Mouse (Mus musculus): Measurements from ENCODE around the gene Sobp.
A peak's percentile ranks its signal among the peaks of the same experiment; 100 is the strongest.

The Sobp gene

DNA sequence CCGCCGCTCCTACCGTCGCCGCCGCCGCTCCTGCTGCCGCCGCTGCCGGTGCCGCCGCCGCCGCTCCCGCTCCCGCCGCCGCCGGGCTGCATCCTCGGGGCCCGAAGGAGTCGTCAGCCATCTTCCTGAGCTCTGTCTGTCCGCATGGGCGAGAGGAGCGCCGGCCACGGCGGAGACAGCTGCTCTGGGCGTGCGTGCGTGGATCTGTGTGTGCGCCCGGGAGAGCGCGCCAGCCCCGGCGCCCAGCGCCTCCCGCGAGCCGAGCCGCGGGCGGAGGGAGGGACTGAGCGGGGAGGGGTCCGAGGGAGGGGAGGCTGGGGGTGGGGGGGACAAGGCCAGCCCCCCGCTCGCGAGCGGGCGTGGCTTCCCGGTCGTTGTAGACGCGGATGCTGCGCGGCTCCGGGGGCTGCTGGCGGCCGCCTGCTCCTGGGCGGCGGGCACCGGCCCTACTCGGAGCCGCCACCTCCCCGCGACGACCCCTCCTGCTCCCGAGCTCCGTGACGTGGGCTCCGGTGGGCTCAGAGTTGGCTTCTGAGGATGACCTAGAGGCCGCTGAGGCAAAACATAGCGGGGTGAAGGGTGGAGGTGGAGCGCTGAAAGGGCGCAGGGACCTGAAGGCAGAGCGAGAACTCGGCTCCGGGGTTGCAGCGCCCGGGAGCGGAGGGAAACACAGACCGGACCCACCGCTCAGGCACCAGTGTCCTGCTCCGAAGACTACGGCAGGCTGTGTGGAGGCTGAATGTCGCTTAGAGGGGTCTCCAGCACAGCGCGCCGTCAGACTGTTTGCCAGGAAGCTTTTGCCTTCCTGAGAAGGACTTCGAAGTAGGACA lies at the start of gene Sobp, which contains the start of gene 9030612E09Rik:
TSS of gene Sobp (minus strand) at position 205 of the 830 bp plus-strand sequence.
TSS of gene 9030612E09Rik (plus strand) at position 379 of the 830 bp plus-strand sequence.
- DNase-seq (ENCODE audit: low read depth in 2 of 2, low spot score in 2 of 2), result no peak

DNA sequence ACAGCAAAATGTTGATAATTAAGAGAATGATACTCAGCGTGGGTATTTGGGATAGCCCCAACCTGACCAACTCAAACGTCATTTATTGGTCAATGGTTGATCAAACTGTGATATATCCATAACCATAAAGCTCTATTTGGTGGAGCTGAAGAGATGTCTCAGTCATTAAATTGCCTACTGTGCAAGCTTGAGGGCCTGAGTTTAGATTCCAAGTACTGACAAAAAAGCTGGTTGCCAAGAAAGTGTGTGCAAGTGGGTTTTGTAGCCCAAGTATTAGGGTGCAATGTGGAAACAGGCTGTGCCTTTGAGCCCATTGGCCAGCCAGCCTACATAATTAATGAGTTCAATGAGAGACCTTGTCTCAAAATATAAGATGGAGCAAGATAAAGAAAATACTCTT lies 49.1 kb upstream of the Sobp start:
- DNase-seq (ENCODE audit: low read depth in 2 of 2, low spot score in 2 of 2), result no peak

DNA sequence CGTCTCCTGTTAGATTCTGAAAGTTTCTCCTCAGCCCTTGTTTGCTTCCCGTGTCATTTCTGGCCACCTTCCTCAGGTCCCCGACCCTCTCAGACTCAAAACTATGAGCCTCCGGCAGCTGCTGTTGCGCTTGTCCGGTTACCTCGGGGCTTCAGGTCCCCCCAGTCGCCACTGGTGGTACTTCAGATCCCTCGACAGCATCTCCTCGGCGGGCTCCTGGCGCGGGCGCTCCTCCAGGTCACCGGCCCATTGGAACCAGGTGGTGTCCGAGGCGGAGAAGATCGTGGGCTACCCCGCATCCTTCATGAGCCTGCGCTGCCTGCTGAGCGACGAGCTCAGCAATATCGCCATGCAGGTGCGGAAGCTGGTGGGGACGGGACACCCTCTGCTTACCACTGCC lies 47.3 kb upstream of the Sobp start:
- DNase-seq (ENCODE audit: low read depth in 2 of 2, low spot score in 2 of 2), result no peak

GRCm38 (mm10) chr10:43220910-43221625 lies 46.7 kb upstream of the Sobp start, which contains the start of gene Pdss2:
TSS of gene Pdss2 (plus strand) at chr10:43221486.
- DNase-seq (ENCODE audit: low read depth in 2 of 2, low spot score in 2 of 2), result peak; percentile 86 to 91

GRCm38 (mm10) chr10:43220479-43220878 lies 46.1 kb upstream of the Sobp start:
- no peak for DNase-seq (ENCODE audit: low read depth in 2 of 2, low spot score in 2 of 2)

GRCm38 (mm10) chr10:43217361-43217900 lies 43.1 kb upstream of the Sobp start:
- DNase-seq (ENCODE audit: low read depth in 2 of 2, low spot score in 2 of 2), result no peak

- peak; percentile 50 to 52 for DNase-seq (ENCODE audit: low read depth in 2 of 2, low spot score in 2 of 2)
These were observed 37.5 kb upstream of the Sobp start for GRCm38 (mm10) chr10:43211866-43212265.

DNA sequence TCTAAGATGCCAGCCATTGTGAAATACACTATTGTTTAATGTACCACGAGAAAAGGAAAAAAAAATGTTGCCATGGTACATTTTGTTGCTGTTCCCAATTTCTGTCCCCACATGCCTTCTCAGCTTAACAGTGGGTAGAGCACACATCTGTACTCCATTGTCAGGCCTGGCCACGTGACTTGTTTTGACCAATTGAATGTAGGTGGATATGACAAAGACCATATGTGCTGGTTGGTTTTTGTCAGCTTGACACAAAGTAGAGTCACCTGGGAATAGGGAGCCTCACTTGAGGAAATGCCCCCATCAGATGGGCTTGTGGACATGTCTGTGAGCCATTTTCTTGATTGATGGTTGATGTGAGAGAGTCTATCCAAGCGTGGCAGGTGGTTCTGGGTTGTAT lies 29.5 kb upstream of the Sobp start:
- DNase-seq (ENCODE audit: low read depth in 2 of 2, low spot score in 2 of 2), result no peak

- DNase-seq (ENCODE audit: low read depth in 2 of 2, low spot score in 2 of 2), result no peak
These were observed 25.9 kb upstream of the Sobp start for GRCm38 (mm10) chr10:43200206-43200605.

DNA sequence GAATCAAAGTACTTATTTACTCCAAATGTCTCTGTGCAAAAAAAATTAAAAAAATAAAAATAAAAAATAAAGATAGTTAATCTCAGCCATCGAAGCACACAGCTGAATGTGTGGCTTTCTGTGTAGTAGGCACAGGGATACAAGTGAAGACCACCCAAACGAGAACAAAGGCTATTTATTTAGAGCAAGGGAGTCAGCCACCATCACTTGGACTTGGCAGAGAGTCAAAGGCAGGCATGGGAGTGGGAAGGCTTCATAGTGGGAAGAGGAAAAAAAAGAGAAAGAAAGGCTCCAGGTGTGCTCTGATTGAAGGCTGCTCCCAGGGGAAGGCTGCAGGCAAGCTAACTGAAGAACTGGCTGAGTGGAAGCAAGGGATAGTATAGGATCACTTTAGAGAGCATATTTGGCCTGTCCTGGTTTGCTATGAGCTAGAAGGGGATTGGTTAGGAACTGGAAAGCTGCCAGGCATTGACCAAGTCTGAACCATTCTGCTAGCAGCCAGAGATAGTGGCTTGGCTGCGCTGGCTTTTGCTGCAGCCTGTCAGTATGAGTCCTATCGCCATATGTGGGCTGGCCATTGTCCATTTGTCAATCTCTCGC lies 6.1 kb upstream of the Sobp start:
- no peak for DNase-seq (ENCODE audit: low read depth in 2 of 2, low spot score in 2 of 2)

- no peak for DNase-seq (ENCODE audit: low read depth in 2 of 2, low spot score in 2 of 2)
These were observed 849 bp upstream of the Sobp start for GRCm38 (mm10) chr10:43175156-43175601.

GRCm38 (mm10) chr10:43173828-43174325 lies 453 bp downstream of the Sobp start:
- DNase-seq (ENCODE audit: low read depth in 2 of 2, low spot score in 2 of 2), result peak in 1 of 2 experiments; percentile 3

GRCm38 (mm10) chr10:43173141-43173827 lies 1.0 kb downstream of the Sobp start:
- DNase-seq (ENCODE audit: low read depth in 2 of 2, low spot score in 2 of 2), result peak in 1 of 2 experiments; percentile 2

DNA sequence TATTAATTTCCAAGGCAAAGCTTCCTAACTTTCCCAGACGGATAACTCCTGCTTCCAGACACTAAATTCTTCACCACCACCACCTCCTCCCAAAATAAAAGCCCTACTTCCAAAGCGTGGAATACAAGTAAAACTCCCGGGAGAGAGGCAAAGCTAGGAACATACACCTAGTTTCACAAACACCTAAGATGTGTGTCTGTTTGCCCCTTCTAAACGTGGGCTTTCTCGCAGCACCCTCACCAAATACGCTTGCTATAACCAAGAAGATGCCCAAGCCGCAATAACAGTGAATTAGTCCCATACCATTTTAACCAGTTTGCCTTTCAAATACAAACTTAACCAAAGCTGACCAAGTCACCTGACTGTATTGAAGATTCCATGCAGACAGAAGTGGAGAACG lies 1.8 kb downstream of the Sobp start:
- no peak for DNase-seq (ENCODE audit: low read depth in 2 of 2, low spot score in 2 of 2)

DNA sequence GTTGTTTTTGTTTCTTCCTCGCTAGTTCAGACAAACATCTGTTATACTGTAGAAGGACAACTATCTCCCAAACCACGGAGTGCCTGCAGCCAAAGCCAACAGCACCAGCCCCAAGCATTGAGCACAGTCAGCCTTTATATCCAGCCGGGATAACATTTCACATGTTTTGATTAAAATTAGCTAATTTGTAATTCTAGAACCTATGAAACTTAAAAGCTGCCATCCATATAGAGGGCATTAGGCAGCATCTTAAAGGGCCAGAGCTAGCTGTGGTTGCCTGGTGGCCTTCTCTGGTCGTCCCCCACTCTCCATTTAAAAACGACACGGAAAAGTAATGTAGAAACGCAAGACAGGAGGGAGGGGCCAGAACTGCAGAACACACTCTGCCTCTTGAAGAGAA lies 2.3 kb downstream of the Sobp start:
- DNase-seq (ENCODE audit: low read depth in 2 of 2, low spot score in 2 of 2), result no peak

DNA sequence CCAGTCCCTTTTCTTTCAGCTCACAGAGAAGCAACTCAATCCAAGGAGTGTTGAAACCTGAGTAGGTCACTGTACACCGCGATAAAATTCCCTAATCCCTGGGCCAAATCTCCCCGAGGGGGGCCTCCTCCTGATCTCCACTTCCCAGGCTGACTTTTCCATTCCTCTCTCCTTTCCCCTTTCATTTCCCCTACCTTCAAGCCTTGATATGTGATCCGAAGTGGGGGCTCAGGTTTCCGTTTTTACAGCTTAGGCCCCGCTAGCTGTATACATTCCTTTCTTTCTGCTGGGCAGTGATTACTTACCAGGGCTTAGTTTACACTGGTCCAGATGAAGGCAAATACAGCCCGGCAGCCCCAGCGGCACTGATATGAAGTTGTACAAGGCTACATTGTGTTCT lies 3.2 kb downstream of the Sobp start:
- no peak for DNase-seq (ENCODE audit: low read depth in 2 of 2, low spot score in 2 of 2)

GRCm38 (mm10) chr10:43168847-43169246 lies 5.5 kb downstream of the Sobp start:
- no peak for DNase-seq (ENCODE audit: low read depth in 2 of 2, low spot score in 2 of 2)

DNA sequence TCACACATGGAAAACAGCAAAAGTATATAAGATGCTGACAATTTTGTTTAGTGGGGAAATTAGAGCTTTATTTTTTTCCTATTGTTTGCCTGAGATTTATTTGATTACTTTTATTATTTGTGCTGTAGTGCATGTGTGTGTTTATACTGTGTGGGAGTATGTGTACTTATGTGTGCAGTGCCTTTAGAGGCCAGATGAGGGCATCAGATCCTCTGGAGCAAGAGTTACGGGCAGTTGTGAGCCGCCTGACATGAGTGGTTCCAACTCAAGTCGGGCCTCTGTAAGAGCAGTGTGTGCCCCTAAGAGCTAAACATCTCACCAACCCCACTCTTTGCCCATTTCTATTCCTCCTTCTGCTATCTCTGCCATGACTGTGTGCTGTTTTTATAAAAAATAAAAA lies 7.5 kb downstream of the Sobp start:
- DNase-seq (ENCODE audit: low read depth in 2 of 2, low spot score in 2 of 2), result no peak

GRCm38 (mm10) chr10:43166146-43166545 lies 8.2 kb downstream of the Sobp start:
- no peak for DNase-seq (ENCODE audit: low read depth in 2 of 2, low spot score in 2 of 2)

DNA sequence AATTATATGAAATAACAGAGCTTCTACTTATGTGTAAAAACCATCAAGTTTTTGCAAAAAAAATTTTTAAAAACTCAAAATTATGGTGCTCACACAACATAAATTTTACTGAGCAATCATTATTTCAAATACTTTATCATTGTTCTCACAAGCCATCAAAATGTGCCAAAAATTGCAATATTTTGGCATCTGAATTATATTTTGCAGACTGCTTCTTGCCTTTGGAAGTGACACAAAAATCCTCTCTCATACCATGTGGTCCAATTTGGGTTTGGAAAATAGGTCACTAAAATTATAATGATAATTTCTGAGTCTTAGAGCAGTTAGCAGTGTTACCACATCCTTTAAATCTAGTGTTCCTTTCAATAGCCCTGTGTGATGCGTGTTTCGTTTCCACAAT lies 9.9 kb downstream of the Sobp start:
- no peak for DNase-seq (ENCODE audit: low read depth in 2 of 2, low spot score in 2 of 2)

GRCm38 (mm10) chr10:43162318-43162717 lies 12.0 kb downstream of the Sobp start:
- DNase-seq (ENCODE audit: low read depth in 2 of 2, low spot score in 2 of 2), result no peak

Data from CD8-positive naive resting alpha-beta T cell, adult 2 months (primary cell).